Mouse (Mus musculus): ENCODE results near the gene Gm14851. TPM values are rescaled to one million over a fixed set of nuclear protein-coding genes. Genes with fewer than 3 reads are reported as not detected.

Gene Gm14851
- 15.7 and 126 TPM in 2 replicates for polyA plus RNA-seq (2012; rRNA removed; ENCODE audit: low replicate concordance)

DNA sequence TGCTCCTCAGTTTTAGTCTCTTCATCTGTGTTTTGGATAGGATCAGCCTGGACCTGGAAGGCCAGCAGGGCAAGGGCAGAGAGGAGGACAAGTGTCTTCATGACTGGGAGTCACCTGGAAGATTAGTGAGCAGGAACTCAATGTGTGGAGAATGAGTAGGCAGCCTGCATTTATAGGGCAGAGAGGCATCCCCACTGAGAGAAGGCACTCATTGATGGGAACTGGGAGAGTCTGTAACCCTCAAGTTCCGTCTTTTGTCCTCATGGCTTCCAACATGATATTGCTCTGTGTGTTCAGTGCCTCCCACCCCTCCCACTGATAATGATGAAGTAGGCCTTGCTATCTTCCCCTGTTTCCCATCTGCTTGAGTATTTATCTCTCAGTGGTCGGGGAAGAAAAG lies at the start of gene Gm14851:
Gene Gm14851, minus strand, starts transcription at position 101 of the 400 bp plus-strand sequence.

GRCm38 (mm10) chr8:21134342-21134741 lies 38.5 kb upstream of the Gm14851 start, which contains the start of gene Defa30:
Gene Defa30 (plus strand): TSS chr8:21134642.

DNA sequence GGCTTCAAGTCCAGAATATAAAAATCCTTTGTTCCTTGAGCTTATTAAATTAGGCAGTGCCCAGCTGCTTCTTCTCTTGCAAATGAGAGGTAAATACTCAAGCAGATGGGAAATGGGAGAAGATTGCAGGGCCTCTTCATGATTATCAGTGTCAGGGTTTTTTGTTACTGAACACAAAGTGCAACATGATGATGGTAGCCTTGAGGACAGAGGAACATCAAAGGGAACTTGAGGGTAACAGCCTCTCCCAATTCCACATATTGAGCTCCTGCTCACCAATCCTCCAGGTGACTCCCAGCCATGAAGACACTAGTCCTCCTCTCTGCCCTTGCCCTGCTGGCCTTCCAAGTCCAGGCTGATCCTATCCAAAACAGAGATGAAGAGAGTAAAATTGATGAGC lies 11.7 kb downstream of the Gm14851 start, which contains the start of gene Defa25:
Gene Defa25, plus strand, starts transcription at position 301 of the 400 bp plus-strand sequence.

GRCm38 (mm10) chr8:21064738-21065137 lies 31.1 kb downstream of the Gm14851 start, which contains the start of gene Defa35:
Gene Defa35 (plus strand): TSS chr8:21065038.

GRCm38 (mm10) chr8:21054747-21055146 lies 41.1 kb downstream of the Gm14851 start, which contains the start of gene Defa23:
Gene Defa23 (plus strand): TSS chr8:21055047.

Other genes starting within 250 kb of the Gm14851 start
- not detected in 2 replicates for gene Defb33, start 203.4 kb downstream of the Gm14851 start, polyA plus RNA-seq (2012; rRNA removed; ENCODE audit: low replicate concordance)
- gene Gm15056, start 193.4 kb downstream of the Gm14851 start, polyA plus RNA-seq (2012; rRNA removed; ENCODE audit: low replicate concordance): not detected in 2 replicates
- not detected in 2 replicates for gene Gm6040, start 174.0 kb downstream of the Gm14851 start, polyA plus RNA-seq (2012; rRNA removed; ENCODE audit: low replicate concordance)
- not detected in 2 replicates for gene AY761185, start 151.3 kb downstream of the Gm14851 start, polyA plus RNA-seq (2012; rRNA removed; ENCODE audit: low replicate concordance)
- 14.3 TPM in 1 of 2 replicates, not detected in the other for gene Defa21, start 70.5 kb downstream of the Gm14851 start, polyA plus RNA-seq (2012; rRNA removed; ENCODE audit: low replicate concordance)
- gene Defa23, start 41.0 kb downstream of the Gm14851 start, polyA plus RNA-seq (2012; rRNA removed; ENCODE audit: low replicate concordance): 192 and 728 TPM in 2 replicates
- 6.8 and 56.6 TPM in 2 replicates for gene Defa35, start 31.0 kb downstream of the Gm14851 start, polyA plus RNA-seq (2012; rRNA removed; ENCODE audit: low replicate concordance)
- gene Defa25, start 11.6 kb downstream of the Gm14851 start, polyA plus RNA-seq (2012; rRNA removed; ENCODE audit: low replicate concordance): not detected in 2 replicates
- 70.6 and 73.6 TPM in 2 replicates for gene Defa30, start 38.6 kb upstream of the Gm14851 start, polyA plus RNA-seq (2012; rRNA removed; ENCODE audit: low replicate concordance)
- 1.9 and 10.4 TPM in 2 replicates for gene Defa22, start 66.2 kb upstream of the Gm14851 start, polyA plus RNA-seq (2012; rRNA removed; ENCODE audit: low replicate concordance)
- gene Defa31, start 95.6 kb upstream of the Gm14851 start, polyA plus RNA-seq (2012; rRNA removed; ENCODE audit: low replicate concordance): not detected in 2 replicates
- gene Gm15293, start 105.5 kb upstream of the Gm14851 start, polyA plus RNA-seq (2012; rRNA removed; ENCODE audit: low replicate concordance): 0.56 and 2.0 TPM in 2 replicates
- 0.77 and 20.8 TPM in 2 replicates for gene Gm15292, start 153.7 kb upstream of the Gm14851 start, polyA plus RNA-seq (2012; rRNA removed; ENCODE audit: low replicate concordance)
- gene Defa27, start 219.5 kb upstream of the Gm14851 start, polyA plus RNA-seq (2012; rRNA removed; ENCODE audit: low replicate concordance): not detected in 2 replicates
- 87.2 and 348 TPM in 2 replicates for gene Defa29, start 231.0 kb upstream of the Gm14851 start, polyA plus RNA-seq (2012; rRNA removed; ENCODE audit: low replicate concordance)

All from duodenum, adult 2 months (tissue).